Mouse (Mus musculus): Measurements from ENCODE around the gene Rpia. TPM values are rescaled to one million over a fixed set of nuclear protein-coding genes. Genes with fewer than 3 reads are reported as not detected.
A peak's percentile ranks its signal among the peaks of the same experiment; 100 is the strongest.

Gene Rpia
- total and polyA plus RNA-seq, 2 experiments from 2014 or later = 1.2 to 22.6 TPM

DNA sequence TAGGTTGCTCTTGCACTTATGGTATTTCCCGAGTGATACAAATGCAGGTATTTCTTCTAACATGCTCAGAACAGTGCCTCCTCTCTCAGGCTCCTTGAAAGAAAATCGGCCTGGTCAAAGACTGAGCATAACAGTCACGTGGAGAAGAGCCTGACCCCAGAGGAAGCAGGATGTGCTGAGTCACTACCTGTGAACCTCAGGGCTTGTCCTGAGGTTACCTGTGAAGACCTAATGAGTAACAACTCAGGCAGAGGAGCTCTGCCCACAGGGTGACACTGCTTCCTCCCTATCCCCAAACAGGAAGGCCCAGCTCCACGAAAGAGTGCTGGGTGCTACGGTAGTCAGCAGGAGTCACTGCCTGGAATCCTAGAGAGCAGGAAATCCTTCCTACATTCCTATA lies 18.3 kb downstream of the Rpia start:
- DNase-seq (no peak), ATAC-seq (no peak)
- no peak overlapping the region for H3K27ac ChIP-seq (ENCODE audit: low read depth, low read length)
- no peak overlapping the region for H3K4me2 ChIP-seq (ENCODE audit: low read depth)
- no peaks in the 10 kb centered on the region for H3K27me3 ChIP-seq (ENCODE audit: insufficient read depth, low read length)
- no peak for TF ChIP-seq CTCF (IDR thresholded peaks at IDR 0.05; ENCODE audit: low read depth)
- H3K36me3 ChIP-seq (ENCODE audit: insufficient read depth) = peaks cover 45% of the 10 kb centered on the region
- WGBS = 83% methylated on average over 5 of the region's 5 CpGs
- no peaks in the 10 kb centered on the region for H3K9me3 ChIP-seq (ENCODE audit: low read length)
- H3K9ac ChIP-seq = no peak overlapping the region
- no peak overlapping the region for H3K4me3 ChIP-seq (ENCODE audit: low read depth, low read length)
- H3K4me1 ChIP-seq (ENCODE audit: insufficient read depth) = no peaks in the 10 kb centered on the region

GRCm38 (mm10) chr6:70768769-70769168 lies 23.3 kb downstream of the Rpia start:
- H3K27me3 ChIP-seq (ENCODE audit: insufficient read depth, low read length) = no peaks in the 10 kb centered on the region
- H3K4me1 ChIP-seq (ENCODE audit: insufficient read depth) = no peaks in the 10 kb centered on the region
- peak; percentile 84 for ATAC-seq
- no peak overlapping the region for H3K9ac ChIP-seq
- no peaks in the 10 kb centered on the region for H3K9me3 ChIP-seq (ENCODE audit: low read length)
- peak; percentile 93 for TF ChIP-seq CTCF (IDR thresholded peaks at IDR 0.05; ENCODE audit: low read depth)
- H3K36me3 ChIP-seq (ENCODE audit: insufficient read depth) = peaks cover 54% of the 10 kb centered on the region
- DNase-seq = peak; percentile 79
- H3K4me2 ChIP-seq (ENCODE audit: low read depth) = no peak overlapping the region
- 30% methylated on average over 6 of the region's 6 CpGs for WGBS
- H3K27ac ChIP-seq (ENCODE audit: low read depth, low read length) = no peak overlapping the region
- H3K4me3 ChIP-seq (ENCODE audit: low read depth, low read length) = no peak overlapping the region

DNA sequence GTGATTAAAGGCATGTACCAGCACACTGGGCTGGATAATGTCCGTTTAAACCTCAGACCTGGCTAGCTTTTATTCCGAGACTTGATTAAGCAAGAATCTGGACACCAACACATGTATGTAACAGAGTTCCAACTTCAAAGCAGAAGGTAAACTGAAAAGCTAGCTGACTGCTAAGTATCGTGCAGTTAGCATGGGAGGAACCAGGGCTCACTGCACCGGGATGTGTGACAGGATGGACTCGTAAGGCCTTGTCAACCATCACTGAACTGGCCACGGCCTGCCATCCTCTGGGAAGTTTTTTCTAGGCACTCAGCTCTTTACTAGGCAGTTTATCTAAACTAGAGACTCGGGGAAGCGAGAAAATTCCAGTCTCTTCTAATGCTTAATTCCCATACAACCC lies 27.0 kb downstream of the Rpia start:
- ATAC-seq (no peak), DNase-seq (no peak)
- H3K4me2 ChIP-seq (ENCODE audit: low read depth) = no peak overlapping the region
- peaks cover 28% of the 10 kb centered on the region for H3K36me3 ChIP-seq (ENCODE audit: insufficient read depth)
- H3K9ac ChIP-seq = no peak overlapping the region
- H3K27ac ChIP-seq (ENCODE audit: low read depth, low read length) = no peak overlapping the region
- H3K27me3 ChIP-seq (ENCODE audit: insufficient read depth, low read length) = no peaks in the 10 kb centered on the region
- no peak for TF ChIP-seq CTCF (IDR thresholded peaks at IDR 0.05; ENCODE audit: low read depth)
- no peaks in the 10 kb centered on the region for H3K4me1 ChIP-seq (ENCODE audit: insufficient read depth)
- H3K9me3 ChIP-seq (ENCODE audit: low read length) = no peaks in the 10 kb centered on the region
- WGBS = 95% methylated on average over 8 of the region's 8 CpGs
- no peak overlapping the region for H3K4me3 ChIP-seq (ENCODE audit: low read depth, low read length)

DNA sequence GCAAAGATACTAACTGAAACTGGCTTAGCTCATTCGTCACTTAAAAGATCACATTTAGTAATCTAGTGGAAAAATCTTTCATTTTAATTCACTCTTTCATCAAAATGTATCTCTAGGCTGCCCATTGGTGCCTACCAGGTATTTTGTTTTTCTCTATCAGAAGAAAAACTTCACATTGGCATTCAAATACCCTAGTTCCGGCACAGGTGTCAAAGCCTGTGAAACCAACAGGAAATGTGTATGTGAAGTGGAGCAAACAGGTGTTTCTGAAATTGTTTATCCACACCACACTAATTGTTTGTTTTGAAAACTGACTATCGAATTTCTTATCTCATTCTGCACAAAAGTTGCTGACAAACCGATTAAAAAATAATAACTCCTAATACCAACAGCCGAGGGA lies 27.5 kb downstream of the Rpia start:
- Histone ChIP-seq H3K36me3 (ENCODE audit: insufficient read depth) (peaks cover 23% of the 10 kb centered on the region), H3K4me3 (ENCODE audit: low read depth, low read length) (no peak overlapping the region), H3K9me3 (ENCODE audit: low read length) (no peaks in the 10 kb centered on the region), H3K27ac (ENCODE audit: low read depth, low read length) (no peak overlapping the region), H3K4me2 (ENCODE audit: low read depth) (no peak overlapping the region), H3K9ac (no peak overlapping the region), H3K4me1 (ENCODE audit: insufficient read depth) (no peaks in the 10 kb centered on the region), H3K27me3 (ENCODE audit: insufficient read depth, low read length) (no peaks in the 10 kb centered on the region)
- DNase-seq (no peak), ATAC-seq (no peak)
- 92% methylated on average over 5 of the region's 5 CpGs for WGBS
- TF ChIP-seq CTCF (IDR thresholded peaks at IDR 0.05; ENCODE audit: low read depth) = no peak

DNA sequence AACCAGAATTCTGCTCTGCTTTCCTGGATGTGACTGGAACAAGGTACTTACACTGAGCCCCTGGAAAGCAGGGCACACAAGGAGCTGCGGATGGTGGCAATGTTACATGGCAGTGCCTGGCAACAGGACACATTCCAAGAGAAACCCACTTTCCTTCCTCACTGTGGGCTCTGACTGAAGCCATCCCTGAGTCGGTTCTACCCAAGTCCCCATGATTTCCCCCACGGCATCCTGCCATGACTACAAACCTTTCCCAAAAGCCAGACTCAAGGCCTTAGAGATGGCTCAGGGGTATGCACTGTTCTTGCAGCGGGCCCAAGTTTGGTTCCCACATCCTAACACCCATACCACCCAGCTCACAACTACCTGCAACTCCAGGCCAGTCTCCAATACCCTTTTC lies 28.2 kb downstream of the Rpia start:
- no peak for ATAC-seq
- H3K4me3 ChIP-seq (ENCODE audit: low read depth, low read length) = no peak overlapping the region
- no peak for TF ChIP-seq CTCF (IDR thresholded peaks at IDR 0.05; ENCODE audit: low read depth)

GRCm38 (mm10) chr6:70762659-70763058 lies 29.4 kb downstream of the Rpia start:
- no peak overlapping the region for H3K9ac ChIP-seq
- peaks cover 16% of the 10 kb centered on the region for H3K36me3 ChIP-seq (ENCODE audit: insufficient read depth)
- WGBS = 90% methylated on average over 6 of the region's 6 CpGs
- H3K9me3 ChIP-seq (ENCODE audit: low read length) = no peaks in the 10 kb centered on the region
- H3K27me3 ChIP-seq (ENCODE audit: insufficient read depth, low read length) = no peaks in the 10 kb centered on the region
- H3K27ac ChIP-seq (ENCODE audit: low read depth, low read length) = no peak overlapping the region
- DNase-seq (no peak), ATAC-seq (no peak)
- no peak for TF ChIP-seq CTCF (IDR thresholded peaks at IDR 0.05; ENCODE audit: low read depth)
- no peaks in the 10 kb centered on the region for H3K4me1 ChIP-seq (ENCODE audit: insufficient read depth)
- no peak overlapping the region for H3K4me2 ChIP-seq (ENCODE audit: low read depth)
- H3K4me3 ChIP-seq (ENCODE audit: low read depth, low read length) = no peak overlapping the region

More for the DNA sequence above, 28.2 kb downstream of the Rpia start:
- no peaks in the 10 kb centered on the region for H3K27me3 ChIP-seq (ENCODE audit: insufficient read depth, low read length)
- no peak overlapping the region for H3K27ac ChIP-seq (ENCODE audit: low read depth, low read length)
- peaks cover 23% of the 10 kb centered on the region for H3K36me3 ChIP-seq (ENCODE audit: insufficient read depth)
- DNase-seq = no peak
- H3K4me1 ChIP-seq (ENCODE audit: insufficient read depth) = no peaks in the 10 kb centered on the region
- H3K9ac ChIP-seq = no peak overlapping the region
- no peak overlapping the region for H3K4me2 ChIP-seq (ENCODE audit: low read depth)
- no peaks in the 10 kb centered on the region for H3K9me3 ChIP-seq (ENCODE audit: low read length)
- WGBS = 96% methylated on average over 4 of the region's 4 CpGs

DNA sequence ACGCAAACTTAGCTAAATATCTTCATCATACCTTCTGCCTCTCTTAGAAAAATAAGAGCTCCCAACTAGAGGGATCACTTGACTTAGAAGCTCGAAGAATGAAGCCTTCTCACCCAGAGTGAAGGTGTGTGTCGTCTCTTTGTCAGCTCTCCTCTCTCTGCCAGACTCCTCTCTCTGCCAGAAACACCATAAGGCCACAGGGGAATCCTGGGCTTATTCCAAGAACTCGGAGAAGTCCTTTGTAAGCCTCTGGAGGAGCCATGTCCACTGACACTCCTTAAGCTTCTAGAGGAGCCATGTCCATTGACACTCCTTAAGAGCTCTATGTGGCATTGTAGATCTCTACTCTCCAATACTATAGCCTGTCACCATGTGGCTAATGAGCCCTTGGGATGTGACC lies 31.1 kb downstream of the Rpia start:
- TF ChIP-seq CTCF (IDR thresholded peaks at IDR 0.05; ENCODE audit: low read depth) = no peak
- no peak overlapping the region for H3K4me3 ChIP-seq (ENCODE audit: low read depth, low read length)
- 64% methylated on average over 4 of the region's 4 CpGs for WGBS

GRCm38 (mm10) chr6:70754833-70755232 lies 37.2 kb downstream of the Rpia start:
- Histone ChIP-seq H3K27me3 (ENCODE audit: insufficient read depth, low read length) (no peaks in the 10 kb centered on the region), H3K36me3 (ENCODE audit: insufficient read depth) (no peaks in the 10 kb centered on the region), H3K4me1 (ENCODE audit: insufficient read depth) (no peaks in the 10 kb centered on the region), H3K9me3 (ENCODE audit: low read length) (no peaks in the 10 kb centered on the region), H3K27ac (ENCODE audit: low read depth, low read length) (no peak overlapping the region), H3K9ac (no peak overlapping the region), H3K4me2 (ENCODE audit: low read depth) (no peak overlapping the region), H3K4me3 (ENCODE audit: low read depth, low read length) (no peak overlapping the region)
- WGBS = 91% methylated on average over 10 of the region's 10 CpGs
- DNase-seq = no peak
- ATAC-seq = no peak
- TF ChIP-seq CTCF (IDR thresholded peaks at IDR 0.05; ENCODE audit: low read depth) = no peak

More for the DNA sequence above, 31.1 kb downstream of the Rpia start:
- H3K27me3 ChIP-seq (ENCODE audit: insufficient read depth, low read length) = no peaks in the 10 kb centered on the region
- DNase-seq (no peak), ATAC-seq (no peak)
- H3K9me3 ChIP-seq (ENCODE audit: low read length) = no peaks in the 10 kb centered on the region
- no peak overlapping the region for H3K27ac ChIP-seq (ENCODE audit: low read depth, low read length)
- H3K4me1 ChIP-seq (ENCODE audit: insufficient read depth) = no peaks in the 10 kb centered on the region
- H3K9ac ChIP-seq = no peak overlapping the region
- 0 out of 2 replicates have a peak, but pooled peaks cover 2% of the 10 kb centered on the region for H3K36me3 ChIP-seq (ENCODE audit: insufficient read depth)
- no peak overlapping the region for H3K4me2 ChIP-seq (ENCODE audit: low read depth)

All from forebrain, postnatal 0 days (tissue).